Comparison of ENCODE assay signal across 8 mouse cellular contexts in the genomic region with DNA sequence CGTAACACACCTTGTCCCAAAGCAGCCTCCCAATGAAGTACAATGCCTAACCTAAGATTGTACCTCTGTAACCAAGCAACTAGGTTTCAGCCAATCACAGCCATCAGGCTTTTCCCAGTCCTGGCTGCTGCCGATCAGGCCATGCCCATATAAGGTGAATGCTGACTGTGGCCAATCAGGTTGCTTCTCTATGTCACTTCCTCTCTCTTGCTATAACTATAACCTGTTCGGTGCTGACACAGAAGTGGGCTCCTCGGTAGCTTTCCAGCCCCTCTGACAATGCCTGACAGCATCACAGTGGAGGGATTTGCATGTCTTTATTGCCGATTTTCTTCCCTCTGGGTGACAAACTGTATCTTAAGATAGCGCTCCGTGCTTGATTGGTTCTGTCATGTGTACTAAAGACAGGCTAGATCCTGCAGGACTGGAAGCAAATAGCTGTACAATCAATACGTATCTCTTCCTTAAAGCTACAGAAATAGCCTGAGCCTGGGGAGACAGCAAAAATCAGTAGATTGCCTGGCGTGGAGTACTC.
DNase-seq lines count a peak whose midpoint lies in the region; ATAC-seq and TF ChIP-seq lines count a peak whose summit lies in the region.

No protein-coding gene starts in this region.

- H3K27ac ChIP-seq in intestine, postnatal 0 days (ENCODE audit: low read depth, low read length): no peak overlapping the region
- peak overlapping the region; percentile 90 for H3K27ac ChIP-seq in neural tube, embryonic 13.5 days (replicated peaks)

- peak; percentile 36 for DNase-seq in Muller cell, postnatal 12 days (ENCODE audit: inconsistent ontology term)
- peak; percentile 79 to 80 for DNase-seq in cerebellum, postnatal 25 days
- DNase-seq in heart, adult 11 months: peak; percentile 95
- DNase-seq in left cerebral cortex, postnatal 14 days (ENCODE audit: low spot score in 2 of 2): peak; percentile 88 to 95
- no peak for DNase-seq in adrenal gland, adult 8-10 months
- no peak for DNase-seq in gastrocnemius, postnatal 10 days

- no peak overlapping the region for H3K9ac ChIP-seq in intestine, postnatal 0 days (ENCODE audit: low read depth, low read length)
- H3K9ac ChIP-seq in neural tube, embryonic 13.5 days: peak overlapping the region; percentile 66

- peak overlapping the region; percentile 46 for H3K4me2 ChIP-seq in intestine, postnatal 0 days (replicated peaks; ENCODE audit: low read depth)
- H3K4me2 ChIP-seq in neural tube, embryonic 13.5 days: peak overlapping the region; percentile 46

- peak overlapping the region; percentile 20 for H3K4me3 ChIP-seq in intestine, postnatal 0 days (ENCODE audit: low read depth, low read length)
- H3K4me3 ChIP-seq in neural tube, embryonic 13.5 days: peak overlapping the region; percentile 30

- H3K27me3 ChIP-seq in intestine, postnatal 0 days (replicated peaks; ENCODE audit: control insufficient read depth, insufficient read depth, low read length): no peaks in the 10 kb centered on the region
- H3K27me3 ChIP-seq in neural tube, embryonic 13.5 days: no peaks in the 10 kb centered on the region

- ATAC-seq in intestine, postnatal 0 days: peak; percentile 95
- peak; percentile 99 for ATAC-seq in neural tube, embryonic 13.5 days (ENCODE audit: low read depth)

- no peak for TF ChIP-seq CTCF in intestine, postnatal 0 days (IDR thresholded peaks at IDR 0.05; ENCODE audit: low read depth)

- H3K4me1 ChIP-seq in intestine, postnatal 0 days (replicated peaks; ENCODE audit: control insufficient read depth, insufficient read depth, low read length): no peaks in the 10 kb centered on the region
- H3K4me1 ChIP-seq in neural tube, embryonic 13.5 days (replicated peaks): peaks cover 16% of the 10 kb centered on the region

- intact Hi-C loops in left cerebral cortex, postnatal 14 days (cut with DNase I): no loop called here

- H3K9me3 ChIP-seq in intestine, postnatal 0 days (ENCODE audit: control insufficient read depth): no peaks in the 10 kb centered on the region
- H3K9me3 ChIP-seq in neural tube, embryonic 13.5 days: no peaks in the 10 kb centered on the region

- no peaks in the 10 kb centered on the region for H3K36me3 ChIP-seq in intestine, postnatal 0 days (ENCODE audit: control insufficient read depth, insufficient read depth)
- no peaks in the 10 kb centered on the region for H3K36me3 ChIP-seq in neural tube, embryonic 13.5 days

- WGBS in intestine, postnatal 0 days: 47% methylated on average over 9 of the region's 9 CpGs
- 53% methylated on average over 9 of the region's 9 CpGs for WGBS in neural tube, embryonic 13.5 days

Comparison
In these comparisons a context has a peak if more than half of its experiments do, and no peak if none do; other contexts are left out.
1. DNase-seq: peak in Muller cell, postnatal 12 days (single experiment), cerebellum, postnatal 25 days (2 of 2), heart, adult 11 months (single experiment) and left cerebral cortex, postnatal 14 days (2 of 2); none in adrenal gland, adult 8-10 months (single experiment) and gastrocnemius, postnatal 10 days (single experiment).